ENCODE assay signal across 12 mouse cellular contexts in genomic region chr16:37945031-37945796, GRCm38 (mm10). TPM values are rescaled to one million over a fixed set of nuclear protein-coding genes. Genes with fewer than 3 reads are reported as not detected.
DNase-seq lines count a peak whose midpoint lies in the region; ATAC-seq and TF ChIP-seq lines count a peak whose summit lies in the region.
"Had no signal": no experiment of that assay in that cellular context is flagged by ENCODE, and none has a peak within 500 bp of the region (broad histone marks: within the 10 kb centered on the region; RNA-seq: fewer than 3 reads in every experiment).

No protein-coding gene starts in this region.

- H3K36me3 ChIP-seq in kidney, embryonic 14.5 days (ENCODE audit: control insufficient read depth, insufficient read depth, low read length) = no peaks in the 10 kb centered on the region
- H3K36me3 ChIP-seq: G1E; heart, embryonic 13.5 days had no signal

- H3K27ac ChIP-seq in left cerebral cortex, adult 2 months = no peak overlapping the region
- no peak overlapping the region for H3K27ac ChIP-seq in kidney, embryonic 14.5 days (ENCODE audit: low read depth, low read length)
- H3K27ac ChIP-seq: heart, embryonic 13.5 days had no signal

- 79% methylated on average over 8 of the region's 8 CpGs for WGBS in kidney, embryonic 14.5 days

- no peaks in the 10 kb centered on the region for H3K9me3 ChIP-seq in kidney, embryonic 14.5 days (ENCODE audit: control insufficient read depth, low read length)
- H3K9me3 ChIP-seq: G1E; heart, embryonic 13.5 days had no signal

- no peak overlapping the region for H3K4me2 ChIP-seq in kidney, embryonic 14.5 days (replicated peaks; ENCODE audit: low read depth, low read length)
- H3K4me2 ChIP-seq: heart, embryonic 13.5 days had no signal

- H3K4me1 ChIP-seq in kidney, embryonic 14.5 days (ENCODE audit: control insufficient read depth, insufficient read depth, low read length) = 0 out of 2 replicates have a peak, but pooled peaks cover 4% of the 10 kb centered on the region

- intact Hi-C loops in left cerebral cortex, adult 2 months (cut with DNase I) = no loop called here

- H3K27me3 ChIP-seq in kidney, embryonic 14.5 days (ENCODE audit: control insufficient read depth, insufficient read depth, low read length) = no peaks in the 10 kb centered on the region
- H3K27me3 ChIP-seq: heart, embryonic 13.5 days had no signal

- no peak for ATAC-seq in kidney, embryonic 14.5 days (ENCODE audit: low FRiP score, low TSS enrichment)

- H3K9ac ChIP-seq in kidney, embryonic 14.5 days (ENCODE audit: low read depth, low read length) = no peak overlapping the region
- H3K9ac ChIP-seq: heart, embryonic 13.5 days had no signal

- H3K4me3 ChIP-seq in left cerebral cortex, adult 2 months = no peak overlapping the region
- H3K4me3 ChIP-seq in kidney, embryonic 14.5 days (ENCODE audit: low read length) = no peak overlapping the region
- H3K4me3 ChIP-seq: heart, embryonic 13.5 days had no signal

- DNase-seq in left cerebral cortex, adult 2 months (ENCODE audit: extremely low spot score in 1 of 2, low spot score in 2 of 2) = peak; percentile 24 to 27
- no peak for DNase-seq in left cerebral cortex, adult 11 months (ENCODE audit: low spot score)
- DNase-seq in 416B (ENCODE audit: low read depth) = peak; percentile 8
- DNase-seq in Muller cell, postnatal 12 days (ENCODE audit: inconsistent ontology term) = peak; percentile 86
- DNase-seq in layer of hippocampus, postnatal 14 days (ENCODE audit: low spot score in 2 of 2) = peak; percentile 43 to 80
- DNase-seq in cerebellum, adult 9-11 months = no peak
- DNase-seq: lung, postnatal 14 days; thymus, postnatal 25 days had no signal

- no peak for TF ChIP-seq CTCF in left cerebral cortex, adult 2 months (IDR thresholded peaks at IDR 0.05)

RNA-seq across cellular contexts. Expression of gene Gpr156, which starts 28.9 kb away (rescaled TPM):
- under 1 TPM; 0.48 to 0.63 TPM for total RNA-seq in left cerebral cortex, adult 2 months (2021)
- 1 to 10 TPM; 1.1 to 1.2 TPM for total RNA-seq in layer of hippocampus, postnatal 14 days (2021)
- polyA plus RNA-seq in kidney, embryonic 14.5 days (2014; fragmentation: Nextera tagmentation; extraction: Ambion mirVana) = 0.57 and 1.1 TPM in 2 replicates
- total RNA-seq: neutrophil, adult 5-6 weeks had no signal
- polyA plus RNA-seq: G1E had no signal

Comparison
In these comparisons a context has a peak if more than half of its experiments do, and no peak if none do; other contexts are left out.
1. DNase-seq: peak in left cerebral cortex, adult 2 months (2 of 2), 416B (single experiment), Muller cell, postnatal 12 days (single experiment) and layer of hippocampus, postnatal 14 days (2 of 2); none in left cerebral cortex, adult 11 months (single experiment) and cerebellum, adult 9-11 months (single experiment).